Mouse (Mus musculus) spleen, adult 2 months (tissue): Measurements from ENCODE around the gene Rngtt. TPM values are rescaled to one million over a fixed set of nuclear protein-coding genes. Genes with fewer than 3 reads are reported as not detected.
"Not testable (repeated sequence)": the region's sequence is repeated elsewhere in the genome, so short reads cannot be mapped to it uniquely, and the experiment has no call there.

Experiments
- DNase-seq, 2 experiments: peaks; one replicate each; pipeline versions ENCODE4 v3.0.0 to v3.0.0-alpha.2; 2012 to 2021; ENCODE audit warnings: low spot score in 2 of 2, low read depth in 1 of 2
- H3K27ac ChIP-seq: fragments of 200-500 bp; 2 replicates; pipeline ENCODE4 v1.5.1; 2012; ENCODE audit warnings: low read length, inconsistent platforms; ENCODE audit not compliant: insufficient read depth
- H3K27me3 ChIP-seq: fragments of 200-500 bp; 2 replicates; pipeline ENCODE4 v1.6.1; 2012; ENCODE audit warnings: mild to moderate bottlenecking, moderate library complexity, low read length, inconsistent platforms; ENCODE audit not compliant: control insufficient read depth, insufficient read depth
- H3K36me3 ChIP-seq: fragments of 200-500 bp; 2 replicates; pipeline ENCODE4 v1.6.1; 2012; ENCODE audit warnings: mild to moderate bottlenecking, low read length, inconsistent platforms; ENCODE audit not compliant: control insufficient read depth, insufficient read depth
- H3K4me1 ChIP-seq: fragments of 200-500 bp; 2 replicates; pipeline ENCODE4 v1.6.1; 2011; ENCODE audit warnings: inconsistent platforms; ENCODE audit not compliant: control insufficient read depth, insufficient read depth, insufficient read length
- H3K4me3 ChIP-seq: fragments of 200-500 bp; 2 replicates; pipeline ENCODE4 v1.5.1; 2011; ENCODE audit warnings: mild to moderate bottlenecking, inconsistent platforms; ENCODE audit not compliant: insufficient read depth, insufficient read length; ENCODE audit errors: extremely low read depth
- CTCF ChIP-seq: fragments of 200-500 bp; IDR thresholded peaks from 2 replicates; pipeline ENCODE4 v1.5.1; 2011; ENCODE audit warnings: mild to moderate bottlenecking, inconsistent platforms; ENCODE audit not compliant: insufficient read depth, insufficient read length, insufficient replicate concordance; ENCODE audit errors: extremely low read depth
- POLR2A ChIP-seq: fragments of 200-500 bp; IDR thresholded peaks from 2 replicates; pipeline ENCODE4 v1.6.1; 2011; ENCODE audit warnings: low read depth, low read length, inconsistent platforms
- WGBS: fragments of 180-500 bp; shearing (Covaris S2); methylation state at CpG from one replicate; pipeline ENCODE4 v1.1.7; 2018; 5-methylcytosine and 5-hydroxymethylcytosine counted together
- polyA plus RNA-seq: library from polyadenylated mRNA; depleted of rRNA; stranded (reverse); fragments of >200 nt; gene quantifications from 2 replicates; pipeline ENCODE4 v1.2.3, GENCODE M21; 2012

The Rngtt gene
- polyA plus RNA-seq, 1 experiment = 2.4 TPM

DNA sequence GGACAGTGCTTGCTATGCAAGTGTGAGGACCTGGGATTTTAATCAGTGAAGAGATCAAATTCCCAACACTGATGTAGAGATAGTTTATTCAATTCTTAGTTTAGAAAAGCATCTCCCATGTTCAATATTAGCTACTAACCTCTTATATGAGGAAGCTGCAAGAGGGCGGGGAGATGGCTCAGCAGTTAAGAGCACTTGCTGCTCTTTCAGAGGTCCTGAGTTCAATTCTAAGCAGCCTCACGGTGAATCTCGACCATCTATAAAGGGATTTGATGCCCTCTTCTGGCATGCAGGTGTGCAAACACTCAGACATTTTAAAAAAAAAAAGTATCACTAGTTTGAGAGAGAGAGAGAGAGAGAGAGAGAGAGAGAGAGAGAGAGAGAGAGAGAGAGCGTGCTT lies 19.2 kb upstream of the Rngtt start:
- 38% methylated on average over 4 of the region's 4 CpGs for WGBS
- no peaks in the 10 kb centered on the region for H3K4me1 ChIP-seq
- DNase-seq = no peak
- H3K4me3 ChIP-seq = no peak overlapping the region
- no peak overlapping the region for H3K27ac ChIP-seq
- no peak for TF ChIP-seq POLR2A
- H3K36me3 ChIP-seq = no peaks in the 10 kb centered on the region
- H3K27me3 ChIP-seq = no peaks in the 10 kb centered on the region

DNA sequence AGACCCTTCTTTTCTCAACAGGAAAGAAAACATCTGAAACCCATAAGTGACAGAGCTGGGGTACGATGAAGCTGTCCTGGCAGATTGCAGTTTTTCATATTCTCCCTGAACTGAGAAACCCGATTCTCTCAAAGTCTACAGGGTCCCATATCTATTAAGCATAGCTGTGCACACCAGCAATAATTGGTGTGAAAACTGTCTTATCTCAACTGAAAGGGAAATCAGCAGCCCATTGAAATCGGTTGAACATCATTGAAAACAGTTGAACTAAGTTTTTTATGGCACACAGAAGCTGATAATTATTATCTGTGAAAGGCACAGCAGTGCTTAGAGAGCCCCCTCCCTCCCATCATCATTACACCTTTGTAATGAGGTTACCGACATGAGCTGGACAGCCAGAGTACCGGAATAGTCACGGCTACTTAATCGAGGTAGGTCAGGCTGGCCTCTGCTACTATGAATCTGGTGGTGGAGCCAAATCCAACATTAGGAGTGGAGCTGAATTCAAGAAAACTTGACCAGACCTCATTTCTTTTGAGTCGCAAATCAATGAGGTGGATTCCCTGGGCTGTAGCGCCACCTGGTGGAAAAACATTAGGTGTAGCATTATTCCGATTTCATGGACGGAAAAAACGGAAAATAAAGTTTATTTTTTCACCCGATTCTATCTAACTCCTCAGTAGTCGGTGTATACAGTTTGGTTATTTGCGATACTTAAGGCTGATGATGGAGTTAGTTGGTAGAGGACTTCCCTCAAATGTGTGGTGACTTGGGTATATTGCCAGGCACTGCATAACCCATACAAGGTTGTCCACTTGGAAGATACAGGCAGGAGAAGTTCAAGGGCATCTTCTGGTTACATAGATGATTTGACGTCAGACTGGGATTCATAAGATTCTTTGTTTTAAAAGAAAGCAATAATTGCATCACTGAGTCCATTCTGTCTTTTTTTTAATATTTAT lies 17.4 kb upstream of the Rngtt start:
- H3K4me3 ChIP-seq = no peak overlapping the region
- peak; percentile 50 to 73 for DNase-seq
- H3K4me1 ChIP-seq = no peaks in the 10 kb centered on the region
- H3K36me3 ChIP-seq = no peaks in the 10 kb centered on the region
- WGBS = 19% methylated on average over 16 of the region's 16 CpGs
- no peak overlapping the region for H3K27ac ChIP-seq
- H3K27me3 ChIP-seq = no peaks in the 10 kb centered on the region
- TF ChIP-seq CTCF (peak; percentile 61; the same call in 1 of the 2 replicates), POLR2A (no peak)

DNA sequence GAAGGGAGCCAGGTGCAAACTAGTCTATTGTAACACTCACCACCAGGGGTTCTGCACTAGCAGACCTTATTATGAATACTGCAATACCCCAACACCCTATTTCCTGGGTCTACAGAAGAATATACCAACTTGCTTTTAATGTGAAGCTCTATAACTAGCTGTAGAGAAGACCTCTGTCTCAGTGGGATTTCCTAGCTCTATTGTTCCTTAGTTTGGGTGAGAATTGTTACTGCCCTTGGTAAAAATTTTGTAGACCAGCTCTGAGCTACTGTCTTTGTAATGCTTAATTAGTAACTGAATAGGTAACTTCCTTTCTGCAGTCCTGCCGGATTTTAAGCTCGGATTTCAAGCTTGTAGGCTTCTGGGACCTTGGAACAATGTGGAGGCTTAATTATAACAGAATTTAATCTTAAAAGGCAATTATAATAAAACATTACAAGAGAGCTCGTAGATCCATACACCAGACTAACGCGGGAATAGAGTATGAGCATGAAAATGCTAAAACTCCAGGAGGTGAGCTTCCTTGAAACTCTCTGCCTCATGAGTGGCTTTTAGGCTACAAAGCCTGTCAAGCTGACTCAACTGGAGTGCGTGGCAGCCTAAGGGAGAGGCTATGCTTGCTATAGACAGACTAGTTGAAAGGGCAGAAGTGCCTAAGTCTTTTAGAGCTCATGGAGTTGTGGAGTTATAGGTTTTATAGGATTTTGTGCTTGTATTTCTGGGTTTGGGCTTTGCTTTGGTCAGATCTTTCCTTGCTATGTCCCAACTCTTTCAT lies 9.0 kb upstream of the Rngtt start:
- not testable (repeated sequence) for H3K27me3 ChIP-seq, H3K27ac ChIP-seq, H3K4me3 ChIP-seq, DNase-seq, H3K4me1 ChIP-seq, H3K36me3 ChIP-seq
- 87% methylated on average over 6 of the region's 6 CpGs for WGBS

DNA sequence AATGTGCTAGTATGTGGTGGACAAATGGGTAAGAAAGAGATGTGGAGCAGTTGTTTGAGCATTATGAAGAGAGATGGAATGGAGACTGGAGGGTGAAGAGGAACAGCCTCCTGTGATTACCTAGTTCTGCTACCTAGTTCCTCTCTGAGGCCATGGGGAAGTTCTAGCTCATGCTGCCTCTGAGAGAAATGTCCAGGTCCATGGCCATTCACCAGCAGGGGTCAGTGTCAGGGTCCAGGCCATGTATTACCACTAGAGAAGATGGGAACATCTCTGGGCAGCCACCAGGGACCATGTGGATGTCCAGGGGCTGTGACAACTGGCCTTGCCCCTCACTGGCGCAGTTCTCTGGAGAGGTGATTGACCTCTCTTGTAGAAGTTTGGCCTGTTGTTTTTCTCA lies 7.1 kb upstream of the Rngtt start:
- TF ChIP-seq POLR2A (no peak), CTCF (no peak)
- H3K36me3 ChIP-seq = no peaks in the 10 kb centered on the region
- DNase-seq = no peak
- H3K4me1 ChIP-seq = no peaks in the 10 kb centered on the region
- no peak overlapping the region for H3K27ac ChIP-seq
- no peak overlapping the region for H3K4me3 ChIP-seq
- WGBS = 91% methylated on average over 1 of the region's 1 CpGs
- H3K27me3 ChIP-seq = no peaks in the 10 kb centered on the region

- DNase-seq = no peak
- no peak overlapping the region for H3K27ac ChIP-seq
- no peaks in the 10 kb centered on the region for H3K27me3 ChIP-seq
- no peaks in the 10 kb centered on the region for H3K36me3 ChIP-seq
- H3K4me3 ChIP-seq = no peak overlapping the region
- TF ChIP-seq POLR2A = no peak
- no peak for TF ChIP-seq CTCF
- no peaks in the 10 kb centered on the region for H3K4me1 ChIP-seq
- 70% methylated on average over 4 of the region's 4 CpGs for WGBS
These were observed 3.0 kb upstream of the Rngtt start for GRCm38 (mm10) chr4:33307146-33307545.

DNA sequence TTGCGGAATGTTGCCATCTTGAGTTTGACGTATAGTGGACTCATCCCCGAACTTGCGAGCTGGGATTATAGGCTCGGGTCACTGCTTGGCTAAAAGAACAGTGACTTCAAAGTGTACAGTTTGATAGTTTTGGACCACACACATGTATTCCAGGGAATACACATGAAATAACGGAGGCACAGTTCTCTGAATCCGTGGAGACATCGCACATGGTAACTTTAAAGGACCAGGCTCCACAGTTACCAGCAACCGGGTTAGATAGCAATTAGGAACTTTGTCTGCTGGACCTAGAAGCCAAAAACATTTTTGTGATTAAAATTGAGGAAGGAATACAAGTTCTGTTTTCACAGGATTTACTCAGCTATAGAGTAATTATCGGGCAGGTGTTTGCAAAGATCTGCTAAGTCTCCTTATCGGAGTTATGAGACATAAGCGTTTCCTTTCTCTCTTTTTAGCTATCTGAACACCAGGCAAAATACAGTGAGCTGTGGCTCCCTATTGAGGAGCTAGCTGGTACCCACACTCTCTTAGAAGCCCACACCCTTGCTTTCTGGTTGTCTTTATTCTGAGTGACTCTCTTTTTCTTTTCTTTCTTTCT lies 828 bp downstream of the Rngtt start:
- Histone ChIP-seq H3K4me3 (peak overlapping the region; percentile 96; the same call in 1 of the 2 replicates), H3K27me3 (no peaks in the 10 kb centered on the region), H3K36me3 (no peaks in the 10 kb centered on the region), H3K4me1 (peaks cover 5% of the 10 kb centered on the region; the same call in 1 of the 2 replicates), H3K27ac (no peak overlapping the region)
- no peak for TF ChIP-seq POLR2A
- TF ChIP-seq CTCF = no peak
- no peak for DNase-seq
- WGBS = 3% methylated on average over 12 of the region's 12 CpGs

- not testable (repeated sequence) for H3K4me1 ChIP-seq, H3K27ac ChIP-seq, DNase-seq, H3K27me3 ChIP-seq, H3K4me3 ChIP-seq, H3K36me3 ChIP-seq
- WGBS = 100% methylated on average over 6 of the region's 8 CpGs
These were observed 4.0 kb downstream of the Rngtt start for GRCm38 (mm10) chr4:33314150-33314549.
